Mouse (Mus musculus): ENCODE measurements around the gene Gm2004. TPM values are rescaled to one million over a fixed set of nuclear protein-coding genes. Genes with fewer than 3 reads are reported as not detected.
"Not testable (repeated sequence)": the region's sequence is repeated elsewhere in the genome, so short reads cannot be mapped to it uniquely, and the experiment has no call there.

Gene Gm2004
- 1.2 and 2.5 TPM in 2 replicates for polyA plus RNA-seq (2016; fragmentation: Nextera tagmentation; extraction: Ambion mirVana)

GRCm38 (mm10) chr2:176149725-176150124, at the start of gene Gm2004:
TSS of gene Gm2004 (minus strand) at chr2:176149825.
- no CpG with 5 or more reads among the region's 2 CpGs for WGBS
- not testable (repeated sequence) for H3K27ac ChIP-seq; H3K27me3 ChIP-seq (ENCODE audit: poor library complexity, severe bottlenecking); DNase-seq (ENCODE audit: extremely low spot score, low spot score); H3K36me3 ChIP-seq (replicated peaks); H3K4me1 ChIP-seq; H3K9me3 ChIP-seq; H3K4me3 ChIP-seq

Other genes with a start within 250 kb of the Gm2004 start
- gene Zfp966, start 218.7 kb downstream of the Gm2004 start, polyA plus RNA-seq (2016; fragmentation: Nextera tagmentation; extraction: Ambion mirVana) = 6.4 and 6.8 TPM in 2 replicates
- 33.8 and 35.3 TPM in 2 replicates for gene Gm2026, start 184.5 kb downstream of the Gm2004 start, polyA plus RNA-seq (2016; fragmentation: Nextera tagmentation; extraction: Ambion mirVana)
- gene 2210418O10Rik, start 76.7 kb upstream of the Gm2004 start, polyA plus RNA-seq (2016; fragmentation: Nextera tagmentation; extraction: Ambion mirVana) = 8.4 and 11.7 TPM in 2 replicates
- gene Gm11009, start 169.7 kb upstream of the Gm2004 start, polyA plus RNA-seq (2016; fragmentation: Nextera tagmentation; extraction: Ambion mirVana) = not detected in 2 replicates

All from forebrain, embryonic 10.5 days (tissue).